Mouse (Mus musculus) gastrocnemius, postnatal 14 days (tissue): Measurements from ENCODE around the gene Lrig2. TPM values are rescaled to one million over a fixed set of nuclear protein-coding genes. Genes with fewer than 3 reads are reported as not detected.

Experiments
- DNase-seq: peaks from one replicate; pipeline ENCODE4 v3.0.0; 2021; ENCODE audit warnings: mixed read lengths
- intact Hi-C: fragments of 180-260 bp; cut with DNase I; formaldehyde crosslinking; loops from one replicate; pipeline ENCODE4 v1.15.1; 2025; ENCODE audit warnings: low total_unique reads
- long read RNA-seq, 2 experiments: library from polyadenylated mRNA; stranded (forward); transcript quantifications; one replicate each; pipeline ENCODE4 v2.0.0; 2021
- total RNA-seq, 2 experiments: library from RNA; stranded (reverse); gene quantifications; 2 replicates each; pipeline ENCODE4 v1.2.3; 2021

The Lrig2 gene
- 1 to 10 TPM; 5.8 to 8.5 TPM for total RNA-seq
- long read RNA-seq, experiment 1, full-length matches to known transcripts: 1 of 2 reads
- long read RNA-seq, experiment 1, partial matches to known transcripts: 1 of 2 reads
- long read RNA-seq, experiment 1, other reads (novel, unspliced or antisense): 0 of 2 reads
- long read RNA-seq, experiment 2, full-length matches to known transcripts: 1 of 2 reads
- long read RNA-seq, experiment 2, partial matches to known transcripts: 0 of 2 reads
- long read RNA-seq, experiment 2, other reads (novel, unspliced or antisense): 1 of 2 reads

DNA sequence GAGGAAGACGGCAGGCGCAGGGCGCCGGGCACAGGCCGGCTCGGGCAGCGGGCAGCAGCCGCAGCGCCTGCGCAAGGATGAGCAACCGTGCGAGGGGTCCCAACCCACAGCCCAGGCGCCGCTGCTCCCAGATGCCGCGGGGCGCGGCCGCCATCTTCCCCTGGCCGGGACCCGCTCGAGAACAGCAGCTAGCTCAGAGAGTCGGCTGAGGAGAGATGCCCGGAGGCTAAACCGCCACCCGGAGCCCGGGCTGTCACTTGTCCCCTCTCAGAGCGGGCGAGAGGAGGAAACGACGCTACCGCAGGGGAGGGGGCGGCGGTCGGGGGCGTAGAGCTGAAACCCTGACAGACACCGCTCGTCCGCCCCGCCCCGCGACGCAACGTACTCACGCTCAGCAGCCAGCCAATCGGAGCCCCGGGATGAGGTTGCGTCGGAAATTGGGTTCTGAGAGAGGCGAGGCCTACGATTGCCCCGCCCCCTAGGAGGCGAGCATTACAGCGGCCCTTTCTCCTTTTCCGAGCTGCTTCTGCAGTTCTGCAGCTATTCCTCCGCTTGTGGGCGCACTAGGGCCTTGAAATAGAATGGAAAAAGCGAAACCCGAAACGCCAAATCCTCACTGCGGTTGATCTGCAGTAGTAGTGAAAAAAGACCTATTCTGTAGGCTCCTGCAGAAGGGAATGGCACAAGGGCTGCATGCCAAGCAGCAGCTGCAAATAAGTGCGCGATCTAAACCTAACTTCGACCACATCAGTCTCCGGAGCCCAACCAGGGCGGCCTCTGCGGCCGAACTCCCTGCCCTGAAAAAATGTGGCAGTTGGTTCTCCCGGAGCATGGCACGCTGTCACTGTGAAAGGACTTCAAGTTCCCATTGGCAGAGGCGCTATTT lies at the start of gene Lrig2:
TSS of gene Lrig2 (minus strand) at position 381 of the 886 bp plus-strand sequence.
- peak; percentile 98 for DNase-seq
- intact Hi-C loops: no loop called here

DNA sequence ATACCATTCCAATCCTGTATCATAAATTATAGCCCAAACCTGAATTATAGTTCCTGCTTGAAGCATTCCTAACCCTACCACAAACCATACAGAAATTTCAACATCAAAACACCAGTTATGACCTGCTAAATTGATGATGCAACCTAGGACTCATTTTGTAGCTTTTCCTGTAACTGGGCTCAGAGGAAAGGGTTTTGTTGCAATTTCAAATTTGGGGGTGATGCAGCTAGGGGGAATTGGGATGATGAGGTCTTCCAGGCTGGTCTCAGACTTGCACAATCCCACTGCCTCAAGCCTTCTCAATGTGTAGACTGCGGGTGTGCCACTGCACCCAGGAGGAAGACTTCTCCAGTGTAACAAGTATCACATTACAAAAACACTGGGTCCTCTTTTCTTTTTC lies 44.9 kb upstream of the Lrig2 start:
- intact Hi-C loops: no loop called here
- DNase-seq: no peak

DNA sequence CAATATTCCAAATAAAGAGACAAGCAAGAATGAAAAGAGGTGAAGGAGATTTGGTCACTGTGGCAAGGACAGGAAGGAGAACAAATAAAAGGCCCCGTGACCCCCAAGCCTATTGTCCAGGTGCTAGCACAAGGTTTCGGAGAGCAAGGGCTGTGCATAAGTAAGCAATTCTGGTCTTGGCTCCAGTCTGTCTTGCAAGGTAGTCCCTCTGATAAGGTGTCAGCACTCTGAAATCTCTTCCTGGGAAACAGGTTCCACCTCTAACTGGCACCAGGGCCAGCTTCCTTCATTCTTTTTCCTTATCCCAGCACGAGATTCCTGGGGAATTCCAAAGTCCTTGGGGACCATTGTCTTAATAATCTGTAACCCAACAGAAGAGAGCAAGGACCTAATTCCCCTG lies 38.9 kb upstream of the Lrig2 start:
- DNase-seq: no peak
- intact Hi-C loops: no loop called here

DNA sequence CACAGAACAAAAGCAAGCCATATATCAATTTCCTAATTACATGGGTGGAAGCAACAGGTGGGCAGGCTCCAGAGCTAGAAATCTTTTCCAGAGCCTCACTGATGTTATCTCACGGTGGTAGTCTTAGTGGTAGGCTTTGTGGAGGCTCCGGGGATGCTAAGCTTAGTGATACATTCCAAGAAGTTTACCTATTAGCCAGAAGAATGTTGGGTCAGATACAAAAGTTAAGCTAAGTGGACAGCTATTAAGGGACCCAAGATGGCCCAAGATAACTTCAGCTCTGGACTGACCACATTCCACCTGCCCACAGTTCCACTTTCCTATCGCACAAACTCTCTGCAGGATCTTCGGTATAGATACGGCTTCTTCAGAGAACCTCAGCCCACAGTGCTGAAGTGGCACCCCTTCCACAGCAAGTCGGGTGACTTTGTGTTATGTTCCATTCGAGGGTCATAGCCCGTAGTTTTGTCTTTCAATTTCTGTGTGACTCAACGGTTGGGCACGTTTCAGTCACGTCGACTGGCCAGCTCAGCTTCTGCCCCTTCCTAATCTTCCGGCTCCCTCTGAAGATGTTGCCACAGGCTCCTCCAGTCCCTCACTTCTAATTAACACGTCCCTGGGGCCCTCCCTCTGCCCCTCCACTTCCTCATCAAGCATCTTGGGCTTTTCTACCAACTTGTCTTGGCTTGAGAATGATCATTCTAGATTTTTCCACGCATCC lies 36.8 kb upstream of the Lrig2 start:
- intact Hi-C loops: no loop called here
- DNase-seq: no peak

DNA sequence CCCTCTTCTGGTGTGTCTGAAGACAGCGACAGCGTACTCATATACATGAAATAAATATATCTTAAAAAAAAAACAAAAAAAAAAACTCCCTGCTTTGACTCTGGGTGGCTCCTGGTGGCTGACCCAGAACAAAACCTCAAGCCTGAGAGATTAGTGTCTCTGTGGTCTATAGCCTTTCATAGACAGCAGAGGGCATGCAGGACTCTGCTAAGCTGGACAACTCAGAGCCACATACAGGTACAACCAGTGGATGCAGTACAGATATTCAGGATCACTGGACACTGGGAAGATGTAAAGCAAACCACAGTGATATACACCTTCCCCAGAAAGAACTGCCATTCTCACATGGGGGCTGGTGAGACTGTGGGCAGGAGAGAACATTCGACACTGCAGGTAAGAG lies 32.1 kb upstream of the Lrig2 start:
- intact Hi-C loops: loop anchor here (2.0 kb wide), 1 partner anchor 133 kb away; no protein-coding TSS in a partner anchor
- DNase-seq: no peak

DNA sequence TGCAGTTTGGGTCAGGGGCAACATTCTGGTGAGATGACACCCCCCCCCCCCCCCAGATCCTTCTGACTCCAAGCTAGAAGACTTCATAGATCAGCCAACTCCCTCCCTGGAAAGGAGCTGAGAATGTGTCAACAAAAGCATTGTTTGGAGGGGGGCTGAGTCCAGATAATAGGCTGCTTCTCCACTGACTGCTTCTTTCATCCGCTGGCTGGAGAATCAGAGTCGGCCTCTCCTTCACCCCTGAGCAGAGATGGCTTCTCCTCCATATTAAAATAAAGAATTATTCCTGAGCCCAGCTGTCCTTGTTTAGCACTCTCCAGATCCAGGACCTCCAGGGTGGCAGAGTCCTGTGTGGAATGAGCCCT lies 30.3 kb upstream of the Lrig2 start:
- intact Hi-C loops: loop anchor here (2.0 kb wide), 1 partner anchor 135 kb away; no protein-coding TSS in a partner anchor
- no peak for DNase-seq

DNA sequence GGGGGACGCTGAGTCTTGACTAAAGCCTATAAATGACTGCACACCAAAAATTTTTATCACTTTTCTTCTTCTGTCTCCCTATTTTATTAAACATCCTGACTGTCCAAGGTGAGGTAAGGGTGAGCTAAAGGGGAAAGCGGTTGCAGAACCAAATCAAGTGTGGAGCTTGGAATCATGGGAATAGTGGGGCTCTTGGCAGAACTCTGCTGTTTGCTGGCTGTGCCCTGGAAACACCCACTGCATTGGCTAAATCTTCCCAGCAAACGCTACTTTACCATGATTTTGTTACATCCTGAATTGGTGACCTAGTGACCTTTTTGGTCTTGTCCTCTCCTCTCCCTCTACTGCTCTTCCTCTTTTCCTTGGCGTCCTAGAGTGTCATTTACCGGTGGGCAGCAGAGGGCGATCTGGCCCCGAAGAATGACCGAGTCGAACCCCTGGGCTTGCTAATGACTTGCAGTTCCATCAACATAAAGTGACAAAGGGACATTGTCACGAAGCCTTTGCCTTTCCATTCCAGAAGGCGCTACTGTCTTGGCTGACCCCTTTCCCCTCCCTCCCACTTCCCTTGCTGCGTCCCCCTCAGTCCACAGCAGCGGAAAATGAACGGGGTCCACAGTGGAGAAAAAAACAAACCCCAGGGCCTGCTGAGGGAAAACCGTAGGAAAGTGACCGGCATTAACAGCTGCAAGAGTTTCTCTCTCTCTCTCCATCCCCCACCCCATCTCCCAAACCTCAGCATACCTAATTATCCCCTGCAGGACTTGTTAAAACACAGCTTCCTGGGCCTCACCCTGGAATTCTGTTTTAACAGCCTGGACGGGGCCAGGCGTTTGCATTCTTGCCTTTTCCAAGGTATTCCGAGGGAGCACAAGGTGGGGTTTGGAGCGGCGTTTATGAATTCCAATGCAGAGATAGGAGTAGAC lies 29.7 kb upstream of the Lrig2 start:
- DNase-seq: peak; percentile 74
- intact Hi-C loops: loop anchor here (2.0 kb wide), 1 partner anchor 135 kb away; no protein-coding TSS in a partner anchor

DNA sequence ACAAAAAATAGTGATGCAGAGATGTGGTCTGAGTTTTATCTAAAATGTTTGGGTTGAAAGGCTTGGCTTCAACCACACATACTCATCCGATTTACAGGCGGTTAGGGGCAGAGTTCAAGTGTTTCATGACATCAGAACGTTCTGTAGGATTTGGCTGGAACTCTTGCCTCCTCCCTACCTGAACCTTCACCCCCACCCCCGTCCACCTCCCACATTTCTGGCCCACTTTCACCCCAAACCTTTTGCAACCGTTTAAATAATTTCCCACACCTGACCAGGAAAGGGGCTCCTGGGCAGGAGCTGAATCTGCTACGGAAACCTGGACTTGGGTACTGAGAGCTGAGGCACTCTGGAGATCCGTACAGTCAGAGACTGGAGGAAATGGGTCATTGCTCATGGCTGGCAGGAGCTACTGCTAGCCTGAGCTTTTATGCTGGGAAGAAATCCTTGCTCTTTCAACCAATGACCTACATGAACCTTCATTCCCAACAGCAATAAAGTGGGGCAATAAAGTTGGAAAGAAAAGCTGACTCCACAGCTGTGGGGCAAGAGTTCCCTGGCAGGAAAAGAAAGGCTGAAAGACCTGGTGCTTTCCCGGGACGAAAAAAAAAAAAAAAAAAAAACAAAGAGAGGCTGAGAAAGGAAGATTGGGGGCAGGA lies 28.9 kb upstream of the Lrig2 start:
- intact Hi-C loops: no loop called here
- no peak for DNase-seq

DNA sequence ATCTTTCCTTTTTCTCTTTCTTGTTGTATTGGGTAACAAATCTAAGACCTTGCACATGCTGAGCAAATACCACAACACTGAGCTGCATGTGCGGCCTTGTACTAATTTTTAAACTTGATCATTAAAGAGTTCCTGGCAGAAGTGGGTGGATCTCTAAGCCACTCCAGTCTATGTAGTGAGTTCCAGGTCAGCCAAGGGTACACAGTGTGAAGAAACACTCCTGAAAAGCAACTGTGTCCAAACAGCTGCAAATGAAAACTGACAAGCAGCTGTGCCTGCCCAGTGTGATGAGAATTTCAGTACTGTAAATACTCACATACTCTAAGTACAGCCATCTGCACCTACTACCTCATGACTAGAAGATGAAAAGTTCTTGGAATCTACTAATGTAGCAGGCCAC lies 21.5 kb upstream of the Lrig2 start:
- intact Hi-C loops: no loop called here
- DNase-seq: no peak

DNA sequence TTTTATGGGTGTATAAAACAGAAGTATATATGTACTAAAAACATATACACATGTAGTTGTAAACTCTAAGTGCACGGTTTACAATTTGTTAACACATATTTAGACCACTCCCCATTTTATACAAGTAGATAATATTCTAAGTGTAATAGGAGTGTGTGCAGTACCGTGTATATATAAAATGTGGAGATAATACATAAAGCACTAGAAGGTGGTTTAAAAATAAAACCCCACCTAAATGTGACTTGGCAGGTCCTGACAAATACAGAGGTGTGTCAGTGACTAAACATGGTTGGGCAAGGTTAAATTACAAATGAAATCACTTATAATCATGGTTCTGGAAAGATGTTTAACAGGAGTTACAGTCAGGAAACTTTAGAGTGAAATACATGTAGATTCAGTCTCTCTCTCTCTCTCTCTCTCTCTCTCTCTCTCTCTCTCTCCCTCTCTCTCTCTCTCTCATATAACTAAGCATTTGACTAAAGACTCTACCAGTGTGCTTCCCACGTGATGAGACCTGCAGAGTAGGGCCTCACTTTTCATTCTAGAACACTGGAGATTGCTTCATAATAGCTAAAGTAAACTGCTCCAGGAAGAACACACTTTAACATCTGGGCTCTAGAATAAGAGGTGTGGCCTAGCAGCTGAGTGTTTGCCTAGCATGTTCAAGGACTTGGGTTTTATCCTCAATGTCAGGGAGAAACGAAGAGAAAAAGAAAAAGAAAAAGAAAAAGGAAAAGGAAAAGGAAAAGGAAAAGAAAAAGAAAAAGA lies 14.6 kb upstream of the Lrig2 start:
- intact Hi-C loops: no loop called here
- no peak for DNase-seq

DNA sequence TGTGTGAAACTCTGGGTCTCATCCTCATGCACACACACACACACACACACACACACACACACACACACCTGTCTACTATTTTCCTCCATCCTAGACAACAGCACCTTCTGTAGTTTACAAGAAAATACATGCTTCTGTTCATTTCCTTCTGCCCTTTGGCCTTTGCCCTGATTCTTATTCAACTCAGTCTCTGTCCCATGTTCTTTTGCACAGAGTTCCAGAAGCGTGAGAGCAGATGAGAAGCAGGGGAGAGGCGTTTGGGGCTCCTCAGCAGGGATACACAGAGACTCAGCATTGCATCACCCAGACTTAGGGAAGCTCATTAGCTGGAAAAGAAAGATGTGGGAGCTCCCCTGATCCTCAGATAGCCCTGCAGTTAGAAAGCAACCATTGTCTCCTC lies 13.8 kb upstream of the Lrig2 start:
- intact Hi-C loops: no loop called here
- no peak for DNase-seq

DNA sequence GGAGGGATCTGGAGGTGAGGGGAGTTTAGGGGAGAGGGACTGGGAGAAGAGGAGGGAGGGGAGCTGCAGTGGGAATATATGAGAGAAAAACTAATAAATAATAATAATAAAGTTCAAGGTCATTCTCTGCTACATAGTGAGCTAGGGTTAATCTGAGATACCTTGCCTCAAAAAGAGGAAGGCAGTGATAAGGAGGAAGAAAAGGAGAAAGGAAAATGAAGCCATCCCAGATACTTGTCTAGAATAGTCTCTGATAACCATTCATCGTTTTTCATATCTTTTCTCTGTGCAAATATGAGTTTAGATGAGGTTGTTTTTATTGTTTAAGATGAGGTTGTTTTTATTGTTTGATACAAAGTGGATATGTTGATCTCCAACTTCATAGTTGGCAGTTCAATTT lies 13.3 kb upstream of the Lrig2 start:
- intact Hi-C loops: no loop called here
- no peak for DNase-seq

DNA sequence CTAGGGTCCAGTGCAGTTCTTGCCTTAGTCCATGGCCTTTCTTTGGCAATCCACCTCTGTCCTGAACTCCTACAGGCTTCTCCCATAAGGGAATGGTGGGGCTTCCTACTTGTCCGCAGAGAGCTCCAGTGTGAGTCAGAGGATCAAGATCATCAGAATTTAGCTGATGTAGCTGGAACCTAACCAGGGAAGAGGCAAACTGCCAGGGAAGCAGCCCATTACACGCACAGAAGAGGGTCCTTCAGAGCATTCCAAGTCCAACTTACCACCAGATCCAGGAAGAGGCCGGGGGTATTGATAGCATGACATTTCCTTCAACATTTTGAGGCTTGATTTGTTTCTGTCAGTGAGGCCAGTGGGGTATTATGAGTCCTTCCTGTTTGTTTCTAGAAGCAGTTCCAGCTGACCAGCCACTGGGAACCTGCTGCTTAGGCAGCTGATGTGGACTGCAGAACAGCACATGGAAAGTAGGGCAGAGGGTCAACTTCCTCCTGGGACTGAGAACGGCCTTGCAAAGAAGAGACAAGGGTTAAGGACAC lies 11.7 kb upstream of the Lrig2 start:
- intact Hi-C loops: no loop called here
- no peak for DNase-seq

DNA sequence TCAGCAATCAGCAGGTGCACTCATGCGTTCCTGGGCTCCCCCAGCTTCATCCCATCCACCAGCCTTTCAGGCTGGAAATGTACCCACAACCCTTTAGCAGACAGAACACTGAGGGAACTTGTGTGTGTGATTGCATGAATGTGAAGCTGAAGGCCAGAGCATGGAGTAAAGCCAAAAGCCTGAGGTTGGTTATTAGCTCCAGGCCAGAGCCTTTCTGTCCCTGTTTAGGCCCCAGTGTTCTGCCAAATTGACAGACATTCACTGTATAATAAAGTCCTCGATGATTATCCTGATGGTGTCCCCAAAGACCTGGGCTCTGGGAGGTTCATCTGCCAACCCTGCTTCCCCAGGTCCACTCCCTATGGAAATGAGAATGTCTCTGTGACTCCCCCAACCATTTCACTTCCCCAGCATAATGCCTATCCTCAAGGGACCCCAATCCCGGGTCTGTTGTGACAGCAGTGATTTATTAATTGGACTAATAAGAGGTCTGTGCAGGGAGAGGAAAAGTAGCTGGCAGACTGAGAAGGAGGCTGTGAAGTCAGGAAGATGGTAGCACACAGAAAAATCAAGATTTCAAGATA lies 9.7 kb upstream of the Lrig2 start:
- DNase-seq: no peak
- intact Hi-C loops: no loop called here

DNA sequence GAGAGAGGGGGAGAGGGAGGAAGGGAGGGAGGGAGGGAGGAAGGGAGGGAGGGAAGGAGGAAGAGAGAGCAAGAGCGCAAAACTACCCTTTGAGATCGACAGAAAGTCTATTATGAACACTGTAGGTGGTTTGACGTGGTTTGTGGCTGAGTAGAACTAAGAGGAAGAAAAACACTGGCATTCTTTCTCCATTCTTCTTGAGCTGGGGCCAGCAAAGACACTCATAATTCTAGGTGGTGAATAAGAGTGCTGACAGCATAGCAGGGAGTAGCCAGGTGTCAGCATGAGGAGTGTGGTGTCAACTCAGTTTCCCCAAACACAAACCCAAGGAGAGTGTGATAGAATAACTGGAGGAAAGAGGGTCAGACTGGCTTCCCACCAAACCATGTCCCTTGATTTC lies 8.8 kb upstream of the Lrig2 start:
- DNase-seq: no peak
- intact Hi-C loops: no loop called here

DNA sequence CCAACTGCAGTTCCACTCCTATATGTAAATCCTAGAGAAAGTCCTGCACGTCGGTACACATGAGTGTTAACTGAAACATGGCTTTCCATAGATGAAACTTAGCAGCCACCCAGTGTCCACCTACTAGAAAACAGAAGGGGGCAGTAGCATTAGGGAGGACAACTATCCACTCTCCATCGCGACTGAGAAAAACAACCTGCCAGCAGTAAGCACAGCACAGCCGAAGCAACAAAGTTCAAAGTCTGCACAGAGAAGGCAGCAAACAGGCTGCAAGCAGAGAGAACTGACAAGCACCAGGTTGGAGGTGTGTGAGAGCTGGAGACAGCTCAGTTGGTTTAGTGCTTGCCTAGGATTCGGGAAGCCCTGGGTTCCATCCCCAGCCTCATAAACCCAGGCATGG lies 7.2 kb upstream of the Lrig2 start:
- no peak for DNase-seq
- intact Hi-C loops: no loop called here

DNA sequence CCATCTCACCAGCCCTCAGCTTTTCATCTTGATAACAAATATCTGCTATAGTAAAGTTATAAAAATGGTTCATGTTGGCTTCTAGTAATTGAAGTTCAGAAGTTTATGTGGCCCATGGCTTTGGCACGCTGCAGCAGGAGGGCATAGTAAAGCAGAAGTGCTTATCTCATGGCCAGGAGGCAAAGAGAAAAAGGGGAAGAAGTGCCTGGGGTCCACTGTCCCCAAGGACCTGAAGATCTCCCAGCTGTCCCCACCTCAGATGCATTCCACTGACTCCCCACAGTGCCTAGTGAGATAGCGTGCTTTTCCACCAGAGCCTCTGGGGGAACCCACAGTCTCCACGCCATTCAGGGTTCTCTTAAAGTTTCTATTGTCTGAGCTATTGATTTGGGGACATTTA lies 6.7 kb upstream of the Lrig2 start:
- no peak for DNase-seq
- intact Hi-C loops: no loop called here

DNA sequence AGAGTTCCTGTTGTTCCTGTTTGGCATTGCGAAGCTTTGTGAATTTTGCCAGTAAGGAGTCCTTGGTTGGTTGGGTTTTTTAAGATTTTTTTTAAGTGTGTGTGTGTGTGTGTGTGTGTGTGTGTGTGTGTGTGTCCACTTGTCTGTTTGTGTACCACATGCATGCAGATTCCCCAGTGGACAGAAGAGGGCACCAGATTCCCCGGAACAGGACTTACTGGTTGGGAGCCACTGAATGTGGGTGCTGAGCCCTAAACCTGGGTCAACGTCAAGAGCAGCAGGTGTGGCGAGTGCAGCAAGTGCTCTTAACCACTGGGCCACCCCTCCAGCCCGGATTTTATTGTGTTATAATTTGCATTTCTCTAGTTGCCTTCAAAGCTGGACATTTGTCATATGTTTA lies 5.4 kb upstream of the Lrig2 start:
- no peak for DNase-seq
- intact Hi-C loops: no loop called here
